Mouse (Mus musculus) liver, embryonic 18 days (tissue): ENCODE results near the gene Epb41l2. TPM values are rescaled to one million over a fixed set of nuclear protein-coding genes. Genes with fewer than 3 reads are reported as not detected.

ENCODE experiments used
- polyA plus RNA-seq: library from polyadenylated mRNA; depleted of rRNA; stranded (reverse); fragments of >200 nt; gene quantifications from 2 replicates; pipeline ENCODE4 v1.2.3, GENCODE M21; 2012; rRNA removed

The Epb41l2 gene
- 20.9 and 23.2 TPM in 2 replicates for polyA plus RNA-seq

GRCm38 (mm10) chr10:25359208-25359958, at the start of gene Epb41l2:
Gene Epb41l2 (plus strand): TSS chr10:25359798.

GRCm38 (mm10) chr10:25535891-25536331, 176.3 kb downstream of the Epb41l2 start, which contains the start of gene Smlr1:
Gene Smlr1 (minus strand): TSS chr10:25536267.

Other genes with a start within 250 kb of the Epb41l2 start
- gene Akap7, start 51.9 kb upstream of the Epb41l2 start, polyA plus RNA-seq, result 9.1 and 9.5 TPM in 2 replicates
- gene Smlr1, start 176.5 kb downstream of the Epb41l2 start, polyA plus RNA-seq, result 72.4 and 86.4 TPM in 2 replicates